Mouse (Mus musculus) retina, postnatal 1 day (tissue): ENCODE measurements around the gene Pdzd3.

Source experiments
- DNase-seq: peaks from one replicate; pipeline ENCODE4 v3.0.0-alpha.2; 2012

The Pdzd3 gene

DNA sequence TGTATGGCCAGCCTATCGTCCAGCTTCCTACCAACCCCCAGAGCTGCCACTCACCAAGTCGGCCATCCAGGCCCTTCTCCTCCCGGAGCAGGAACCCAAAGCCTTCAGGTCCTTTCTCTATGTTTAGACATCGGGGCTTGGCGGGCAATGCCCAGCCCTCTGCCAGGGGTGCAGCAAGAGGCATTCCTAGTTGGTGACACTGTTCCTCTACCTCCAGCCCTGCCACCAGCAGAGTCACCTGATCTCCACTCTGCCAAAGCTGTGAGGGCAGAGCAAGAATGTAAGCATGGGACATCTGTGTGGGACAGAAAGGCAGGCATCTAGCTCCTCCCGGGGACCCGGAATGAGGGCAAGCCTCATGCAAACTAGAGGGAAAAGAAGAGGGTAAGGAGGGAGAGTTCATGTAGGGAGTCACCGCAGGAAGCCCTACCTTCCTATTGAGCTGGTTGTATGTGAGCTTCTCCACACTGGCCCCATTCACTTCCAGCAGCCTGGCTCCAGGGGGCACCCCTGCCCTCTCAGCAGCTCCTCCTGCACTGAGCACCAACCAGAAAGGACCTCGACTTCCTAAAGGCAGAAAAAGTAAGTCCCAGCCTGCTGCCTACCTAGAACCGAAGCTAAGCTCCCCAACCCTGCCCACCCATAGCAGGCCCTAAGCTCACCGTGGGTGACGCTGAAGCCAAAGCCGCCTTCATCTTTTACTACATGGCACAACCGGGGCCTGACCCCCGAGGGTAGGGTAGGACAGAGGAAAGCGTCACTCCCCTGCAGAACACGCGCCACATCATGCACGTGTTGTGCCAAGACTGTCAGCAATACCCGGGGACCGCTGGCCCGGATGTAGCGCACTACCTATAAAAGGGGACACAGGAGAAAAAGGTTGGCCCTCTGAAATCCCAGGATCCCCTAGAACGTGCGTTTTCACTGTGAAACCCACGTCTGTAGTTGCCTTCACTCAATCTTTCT, 1.8 kb downstream of the Pdzd3 start:
- peak; percentile 70 for DNase-seq

DNA sequence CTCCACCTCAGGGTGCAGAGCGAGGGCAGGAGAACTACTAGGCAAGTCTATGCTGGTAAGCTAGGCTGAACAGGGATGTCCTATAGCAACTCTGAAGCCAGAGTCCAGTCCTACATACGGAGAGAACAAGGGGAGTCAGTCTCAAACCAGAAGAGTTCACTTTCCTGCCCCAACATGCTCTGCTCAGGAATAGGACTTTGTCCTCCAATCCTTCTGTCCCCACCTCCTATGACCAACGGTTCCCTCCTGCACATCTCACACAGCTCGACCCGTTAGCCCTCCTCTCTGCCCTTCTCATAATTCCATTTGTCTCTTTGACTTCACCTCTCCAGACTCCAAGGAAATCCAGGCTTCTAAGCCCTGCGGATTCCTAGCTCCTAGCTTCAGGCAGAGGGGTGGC, 3.4 kb downstream of the Pdzd3 start:
- no peak for DNase-seq

DNA sequence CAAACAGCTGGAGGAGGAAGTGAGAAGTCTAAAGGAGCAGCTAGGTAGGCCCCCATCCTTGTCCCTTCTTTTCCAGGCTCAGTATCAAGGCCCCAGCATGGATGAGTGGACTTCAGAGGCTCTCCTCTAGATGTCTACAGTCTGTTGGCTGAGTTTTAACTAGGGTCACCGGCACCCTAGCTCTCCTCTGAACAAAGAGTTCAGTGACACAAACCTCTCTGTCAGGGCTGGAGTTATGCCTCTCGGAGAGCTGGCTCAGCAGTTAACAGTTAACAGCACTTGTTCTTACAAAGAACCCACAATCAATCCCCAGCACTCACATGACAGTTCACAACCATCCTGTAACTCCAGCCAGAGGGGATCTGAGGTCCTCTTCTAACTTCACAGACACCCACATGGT, 7.7 kb downstream of the Pdzd3 start:
- DNase-seq: no peak

DNA sequence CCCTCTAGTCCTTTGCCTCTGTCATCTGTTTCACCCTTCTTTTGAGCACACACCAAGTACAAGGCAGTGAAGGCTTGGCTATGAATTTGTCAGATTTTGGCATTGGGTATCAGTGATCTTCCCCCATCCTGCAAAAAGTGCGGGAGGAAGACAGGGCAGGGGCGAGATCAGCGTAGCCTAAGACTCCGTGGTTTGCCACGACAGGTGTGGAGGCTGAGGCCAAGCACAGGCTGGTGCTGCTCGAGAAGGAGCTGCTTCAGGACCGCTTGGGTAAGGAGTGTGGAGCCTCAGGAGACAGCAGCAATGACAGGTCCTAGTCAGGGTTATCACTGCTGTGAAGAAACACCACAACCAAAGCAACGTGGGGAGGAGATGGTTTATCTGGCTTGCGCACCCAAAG, 9.9 kb downstream of the Pdzd3 start:
- no peak for DNase-seq

DNA sequence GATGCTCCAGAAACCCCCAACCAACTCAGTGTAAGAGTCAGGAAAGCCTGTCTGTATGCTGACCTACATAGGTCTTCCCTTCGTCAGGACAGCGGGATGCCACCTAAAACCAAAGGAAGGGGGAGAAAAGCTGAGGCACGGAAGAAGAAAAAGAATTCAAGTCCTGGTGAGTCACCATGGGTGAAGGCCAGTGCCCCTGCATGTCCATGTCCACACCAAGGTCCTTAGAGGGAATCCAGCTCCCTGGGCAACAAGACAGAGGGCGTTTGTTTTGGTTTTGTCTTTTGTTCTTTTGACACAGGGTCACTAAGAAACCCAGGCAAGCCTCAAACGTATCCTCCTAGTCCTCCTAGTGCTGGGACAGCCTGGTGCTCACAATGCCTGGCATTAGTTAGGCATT, 10.4 kb downstream of the Pdzd3 start:
- DNase-seq: peak; percentile 24

DNA sequence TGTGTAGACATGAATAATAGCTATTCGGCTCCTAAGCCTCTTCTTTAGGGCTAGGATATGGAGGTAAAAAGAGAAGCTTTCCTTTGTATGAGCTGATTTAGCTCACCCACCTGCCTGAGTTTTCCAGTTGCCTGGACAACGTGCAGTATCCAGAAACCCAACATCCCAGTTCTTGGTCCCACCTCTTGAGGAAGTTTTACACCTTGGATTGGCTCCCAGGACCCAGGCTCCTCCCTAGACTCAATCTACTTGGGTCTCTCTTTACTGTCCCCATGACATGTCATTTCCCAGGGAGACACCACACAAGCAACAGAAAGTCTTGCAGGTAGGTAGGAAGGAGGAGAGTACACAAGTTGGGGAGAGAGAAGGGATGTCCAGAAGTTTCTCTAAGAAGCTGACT, 10.9 kb downstream of the Pdzd3 start, which contains the start of gene Ccdc153:
Ccdc153 (plus strand) TSS at position 278 of the 400 bp plus-strand sequence.
- DNase-seq: no peak

DNA sequence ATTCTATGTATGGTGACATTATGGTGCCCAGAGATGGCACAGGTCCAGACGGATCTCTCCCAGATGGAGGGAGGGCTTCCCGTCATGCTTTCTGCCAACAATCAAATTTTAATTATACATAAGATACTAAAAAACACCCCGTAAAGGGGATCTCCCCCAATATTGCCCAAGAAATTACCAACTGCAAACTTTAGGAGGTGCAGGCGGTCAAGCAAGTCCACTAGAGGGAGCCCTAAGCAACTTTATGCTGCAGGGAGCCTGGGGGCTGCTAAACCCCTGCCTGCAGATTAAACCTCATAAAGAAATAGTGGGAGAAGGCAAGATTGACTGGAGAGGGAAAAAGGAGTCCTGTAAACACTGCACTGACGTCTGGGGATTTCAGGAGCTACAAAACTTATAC, 11.8 kb downstream of the Pdzd3 start:
- peak; percentile 79 for DNase-seq

DNA sequence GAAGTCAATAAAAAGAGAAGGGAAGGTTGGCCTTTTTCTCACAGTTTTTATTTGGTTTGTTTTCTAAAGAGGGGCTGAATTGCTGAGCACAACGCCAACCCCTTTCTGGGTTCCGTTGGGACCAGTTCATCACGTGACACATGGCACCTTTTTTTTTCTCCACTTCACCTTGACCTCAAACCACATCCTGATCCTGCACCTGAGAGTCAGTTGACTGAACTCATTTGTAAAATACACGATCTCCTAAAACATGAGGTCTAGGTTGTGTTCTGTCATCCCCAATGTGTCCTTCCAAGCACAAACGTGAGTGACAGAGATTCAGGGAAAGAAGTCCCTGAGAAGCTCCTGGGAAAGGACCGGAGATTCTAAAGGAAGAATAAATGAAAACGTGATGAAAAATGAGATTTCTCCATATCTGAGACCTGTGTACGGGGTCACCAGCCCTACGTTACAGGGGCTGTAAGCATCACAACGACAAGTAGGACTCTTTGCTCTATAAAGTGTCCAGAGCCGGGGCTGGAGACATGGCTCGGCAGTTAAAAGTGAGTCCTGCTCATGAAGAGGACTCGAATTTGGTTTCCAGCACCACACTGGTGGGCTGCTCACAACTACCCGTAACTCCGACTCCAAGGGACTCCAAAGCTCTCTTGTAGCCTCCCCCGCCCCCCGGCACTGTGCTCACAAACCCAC, 12.6 kb downstream of the Pdzd3 start:
- no peak for DNase-seq

DNA sequence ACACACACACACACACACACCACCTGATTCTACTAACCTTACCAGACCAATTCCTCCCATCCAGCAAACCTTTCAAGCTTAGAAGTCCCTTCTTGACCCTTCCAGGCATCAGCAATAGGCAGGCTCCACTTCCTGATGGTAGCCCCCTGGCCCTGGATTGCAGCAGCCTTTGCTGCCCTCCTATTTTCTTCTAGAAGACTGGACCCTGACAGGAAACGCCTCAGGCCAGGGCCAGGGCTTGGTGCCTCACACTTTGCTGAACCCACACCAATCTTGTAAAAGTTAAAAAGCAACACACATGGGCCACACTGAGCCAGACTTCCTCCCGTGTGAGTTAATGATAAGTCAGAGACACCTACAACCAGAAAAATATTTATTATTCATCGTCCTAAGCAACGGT, 14.1 kb downstream of the Pdzd3 start:
- no peak for DNase-seq

DNA sequence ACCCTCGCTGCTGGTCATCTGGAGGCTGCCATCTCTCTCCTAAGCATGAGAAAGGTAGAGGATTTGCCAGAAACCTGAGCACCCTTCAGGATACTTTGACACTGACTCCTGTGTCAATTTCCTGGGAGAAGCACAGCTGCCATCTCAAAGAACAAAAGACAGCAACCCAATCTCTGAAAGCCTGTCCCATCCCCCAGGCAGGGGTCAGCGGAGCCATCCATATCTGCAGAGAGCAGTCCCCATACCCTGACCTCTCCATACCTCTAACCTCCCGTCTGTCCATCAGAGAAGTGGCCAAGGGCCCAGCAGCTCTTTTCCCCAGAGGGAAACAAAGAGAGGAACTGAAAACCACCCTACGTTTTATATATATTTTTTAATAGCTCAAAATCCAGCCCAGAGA, 14.7 kb downstream of the Pdzd3 start:
- DNase-seq: no peak

DNA sequence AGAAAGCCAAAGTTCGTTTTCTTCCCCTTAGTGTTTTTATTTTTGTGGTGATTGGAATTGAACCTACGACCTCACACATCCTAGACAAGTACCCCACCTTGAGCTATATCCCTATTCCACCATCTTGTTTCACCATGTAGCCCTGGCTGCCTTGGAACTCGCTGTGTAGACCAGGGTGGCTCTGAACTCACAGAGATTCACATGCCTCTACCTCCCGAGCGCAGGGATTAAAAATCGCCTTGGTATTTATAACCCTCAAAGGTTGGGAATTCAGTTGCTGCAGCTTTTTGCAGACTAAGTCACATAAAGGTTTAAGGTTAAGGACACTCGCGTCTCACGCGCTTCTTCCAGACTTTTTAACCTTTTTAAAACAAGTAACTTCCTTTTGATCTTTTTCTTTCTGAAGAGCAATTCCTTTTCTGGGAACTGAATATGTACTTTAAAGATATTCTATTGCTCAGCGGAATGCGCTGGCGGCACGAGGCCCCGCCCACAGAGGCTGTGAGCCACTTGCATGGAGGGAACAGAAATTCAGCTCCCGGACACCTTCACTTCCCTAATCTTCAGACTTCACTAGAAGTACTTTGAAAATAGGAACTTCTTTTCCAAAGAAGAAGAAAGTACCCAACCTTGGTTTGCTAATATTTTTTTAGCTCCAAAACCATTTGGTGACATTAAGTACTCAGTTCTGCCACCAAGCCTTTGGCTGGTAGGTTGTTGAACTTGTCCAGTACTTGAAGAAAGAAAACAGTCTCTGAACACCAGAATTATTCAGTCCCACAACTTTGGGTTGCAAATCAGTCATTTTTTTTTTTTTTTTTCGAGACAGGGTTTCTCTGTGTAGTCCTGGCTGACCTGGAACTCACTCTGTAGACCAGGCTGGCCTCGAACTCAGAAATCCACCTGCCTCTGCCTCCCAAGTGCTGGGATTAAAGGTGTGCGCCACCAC, 16.5 kb downstream of the Pdzd3 start:
- no peak for DNase-seq

DNA sequence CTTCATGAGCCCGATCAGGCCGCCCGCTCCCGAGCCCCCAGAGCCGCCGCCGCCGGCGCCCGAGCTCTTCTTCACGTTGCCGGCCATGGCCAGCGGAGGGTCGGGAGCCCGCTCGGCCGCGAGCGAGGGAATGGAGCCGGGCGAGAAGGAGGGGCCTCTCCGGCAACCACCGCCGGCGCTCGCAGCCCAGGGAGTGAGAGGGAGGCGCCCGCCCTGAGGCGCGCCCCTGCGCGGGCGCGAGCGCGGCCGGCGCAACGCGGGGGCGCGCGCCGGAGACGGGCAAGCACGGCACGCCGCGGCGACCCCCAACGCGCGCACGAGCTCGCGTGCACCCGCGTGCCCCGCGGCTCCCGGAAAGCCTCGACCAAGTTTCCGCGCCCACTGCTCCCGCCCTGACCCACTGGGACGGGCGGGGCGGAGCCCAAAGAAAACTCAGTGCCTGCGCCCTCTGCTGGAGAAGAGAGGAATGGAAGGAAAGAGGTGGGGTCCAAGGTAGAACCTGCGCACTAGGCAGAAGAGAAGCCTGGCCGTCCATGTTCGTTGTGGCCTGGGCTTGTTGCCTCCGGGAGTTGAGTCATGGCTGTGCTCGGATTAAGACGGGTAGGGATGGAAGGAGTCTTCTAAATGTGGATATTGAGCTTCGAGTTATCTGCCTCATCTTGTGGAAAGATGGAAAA, 17.3 kb downstream of the Pdzd3 start, which contains the start of gene Cbl:
Cbl (minus strand) TSS at position 248 of the 677 bp plus-strand sequence.
- peak; percentile 99 for DNase-seq

DNA sequence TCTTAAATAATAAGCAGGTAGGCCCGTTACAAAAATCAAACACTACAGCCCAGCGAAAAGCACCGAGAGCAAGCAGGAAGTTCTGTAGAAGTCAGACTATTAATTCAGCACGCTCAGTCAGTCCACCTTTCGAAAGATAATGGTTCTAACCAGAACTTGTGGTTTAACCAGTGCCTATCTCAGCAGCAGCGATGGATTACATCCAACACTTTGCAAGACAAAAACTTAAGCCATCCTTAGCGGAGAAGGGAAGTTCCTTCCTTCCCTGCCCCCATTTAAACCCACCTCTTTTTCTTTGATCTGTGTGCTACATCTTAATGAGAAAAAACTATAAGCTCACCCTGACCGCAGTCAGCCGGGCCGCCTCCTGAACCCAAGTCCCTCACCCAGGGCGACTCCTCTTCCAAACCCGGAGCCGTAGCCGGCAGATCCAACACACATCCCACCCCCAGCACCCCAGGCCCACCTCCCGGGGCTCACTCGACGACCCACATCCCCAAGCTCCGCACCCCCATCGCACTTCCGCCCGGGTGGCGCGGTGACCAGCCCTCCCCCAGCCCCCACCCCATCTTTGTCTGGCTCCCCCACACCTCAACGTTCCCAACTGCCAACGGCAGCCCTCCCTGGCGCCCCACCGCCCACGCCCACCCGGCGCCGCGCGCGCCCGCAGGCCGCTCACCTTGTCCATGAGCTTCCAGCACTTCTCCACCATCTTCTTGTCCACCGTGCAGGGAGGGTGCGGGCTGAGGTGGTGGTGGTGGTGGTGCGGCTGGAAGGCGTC, 18.1 kb downstream of the Pdzd3 start:
- DNase-seq: no peak

DNA sequence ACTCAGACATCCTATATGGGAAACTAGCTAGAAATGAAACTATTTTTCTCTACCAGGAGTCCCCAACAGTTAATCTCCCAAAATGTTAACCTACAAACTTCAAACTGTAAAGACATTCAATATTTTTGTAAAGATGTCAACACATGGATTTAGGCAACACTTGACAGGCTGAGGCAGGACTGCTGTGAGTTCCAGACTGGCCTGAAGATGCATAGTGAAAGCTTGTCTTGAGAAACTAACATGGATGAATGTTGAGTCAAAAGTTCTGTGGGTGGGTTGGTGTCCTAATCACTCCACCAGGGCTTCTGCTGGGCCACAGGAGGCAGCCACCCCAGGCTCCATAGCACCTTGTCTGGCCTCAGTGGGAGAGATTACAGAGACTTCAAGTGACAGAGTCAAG, 19.7 kb downstream of the Pdzd3 start:
- DNase-seq: no peak

DNA sequence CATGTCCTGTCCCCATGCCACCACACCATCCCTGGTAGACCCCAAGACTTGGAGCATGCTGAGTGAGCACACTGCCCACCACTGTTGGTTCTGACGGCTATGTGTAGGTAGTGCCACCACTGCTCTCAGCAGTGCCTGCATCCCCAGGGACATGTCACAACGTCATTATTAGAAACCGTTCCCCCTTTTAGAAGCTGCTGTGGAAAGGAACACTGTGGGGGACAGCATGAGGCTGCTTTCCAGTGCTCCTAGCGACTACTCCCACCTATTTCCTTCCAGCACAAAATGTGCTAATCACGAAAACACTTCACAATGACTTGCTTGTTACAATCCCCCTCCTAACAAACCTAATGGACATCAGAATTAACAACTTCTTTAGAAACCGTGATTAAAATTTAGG, 25.3 kb downstream of the Pdzd3 start:
- no peak for DNase-seq

DNA sequence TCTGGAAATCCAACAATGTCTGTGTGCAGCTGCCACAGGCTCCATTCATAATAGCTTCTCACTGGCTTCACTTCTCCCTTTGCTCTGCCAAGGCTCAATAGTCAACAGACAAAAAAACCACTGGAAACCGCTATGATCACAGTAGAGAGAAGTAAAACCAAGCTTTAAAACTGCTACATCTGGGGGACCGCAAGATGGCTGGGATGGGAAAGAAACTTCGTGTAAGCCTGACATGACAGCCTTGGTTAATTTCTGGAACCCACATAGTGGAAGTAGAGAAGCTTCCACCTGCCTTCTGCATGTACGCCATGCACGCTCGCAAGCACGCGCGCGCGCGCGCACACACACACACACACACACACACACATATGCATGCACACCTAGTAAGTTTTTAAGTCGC, 37.7 kb downstream of the Pdzd3 start:
- DNase-seq: no peak

DNA sequence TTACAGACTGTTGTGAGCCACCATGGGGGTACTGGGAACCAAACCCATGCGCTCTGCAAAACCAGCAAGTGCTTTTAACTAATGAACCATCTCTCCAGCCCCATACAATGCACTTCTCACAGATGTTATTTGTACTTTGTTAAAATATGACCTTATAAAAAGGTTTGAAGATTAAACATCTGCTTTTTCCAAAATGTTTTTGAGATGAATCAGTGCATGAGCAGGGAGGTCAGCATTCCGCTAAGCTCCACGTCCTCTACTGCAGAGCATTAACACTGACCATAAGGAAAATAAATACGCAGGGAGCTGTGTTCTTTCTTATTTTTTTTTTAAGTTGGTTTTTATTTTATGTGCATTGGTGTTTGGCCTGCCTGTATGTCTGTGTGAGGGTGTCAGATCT, 38.9 kb downstream of the Pdzd3 start:
- no peak for DNase-seq

DNA sequence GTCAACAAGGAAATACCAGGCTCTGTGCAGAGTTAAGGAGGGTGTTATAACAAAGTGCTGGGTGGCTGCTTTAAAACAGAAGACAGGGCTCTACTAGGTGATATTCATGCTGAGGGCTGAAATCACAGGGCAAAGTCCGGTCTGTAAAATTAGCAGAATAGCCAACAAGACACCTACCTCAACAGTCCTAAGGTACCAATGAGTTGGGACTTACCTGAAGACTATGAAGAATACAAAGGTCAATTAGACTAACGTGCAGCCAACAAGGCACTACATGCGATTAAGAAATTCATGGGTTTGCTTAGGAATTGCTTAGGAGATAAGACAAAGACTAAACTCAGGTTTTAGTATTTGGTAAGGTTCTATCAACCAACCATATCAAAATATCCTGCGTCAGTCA, 41.9 kb downstream of the Pdzd3 start:
- no peak for DNase-seq

DNA sequence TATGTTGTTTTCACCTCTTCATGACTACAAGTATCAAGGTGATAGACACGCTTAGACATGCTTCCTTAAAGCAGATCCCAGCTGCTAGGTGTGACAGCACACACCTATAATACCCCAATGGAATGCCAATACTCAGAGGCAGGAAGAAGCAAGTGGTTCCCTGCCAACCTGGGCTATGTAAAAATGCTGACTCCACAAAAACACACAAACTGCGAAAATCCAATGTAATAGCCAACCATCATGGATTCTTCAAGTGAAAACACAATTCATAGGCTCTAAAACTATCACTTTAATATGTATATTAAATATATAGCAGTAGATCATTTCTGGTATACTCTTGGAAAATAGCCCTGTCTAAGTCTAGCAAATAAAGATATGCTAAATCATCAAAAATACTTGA, 43.4 kb downstream of the Pdzd3 start:
- DNase-seq: no peak

DNA sequence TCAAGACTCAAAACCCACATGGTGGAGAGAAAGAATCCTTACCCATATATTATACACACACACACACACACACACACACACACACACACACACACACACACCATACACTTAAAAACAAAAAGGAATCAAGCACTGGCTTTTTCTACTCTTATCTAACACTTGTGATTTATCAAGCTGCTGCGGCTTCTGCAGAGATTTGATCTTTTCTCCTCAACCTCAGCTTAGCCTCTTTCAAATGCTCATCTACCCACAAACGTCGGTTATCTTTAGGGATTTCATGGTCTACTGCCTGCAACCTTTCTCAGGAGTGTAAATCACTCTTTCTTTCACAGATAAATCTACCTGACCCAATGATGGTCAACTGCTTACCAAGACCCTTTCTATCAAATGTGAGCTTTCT, 50.8 kb downstream of the Pdzd3 start:
- no peak for DNase-seq

DNA sequence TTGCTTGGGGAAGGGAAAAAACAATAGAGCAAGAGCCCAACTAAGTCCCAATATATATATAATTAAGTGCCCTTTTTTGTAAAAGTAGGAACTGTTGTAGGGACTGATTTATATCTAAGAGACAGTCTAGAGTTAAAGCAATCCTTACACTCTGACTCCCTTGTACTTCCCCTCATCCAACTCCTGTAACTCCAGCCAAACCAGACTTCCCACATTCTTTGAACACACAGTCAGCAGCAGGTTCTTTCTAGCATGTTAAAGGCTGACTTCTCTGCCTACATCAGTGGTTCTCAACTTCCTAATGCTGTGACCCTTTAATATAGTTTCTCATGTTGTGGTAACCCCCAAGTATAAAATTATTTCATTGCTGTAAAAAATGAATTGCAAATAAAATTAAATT, 51.7 kb downstream of the Pdzd3 start:
- DNase-seq: no peak

DNA sequence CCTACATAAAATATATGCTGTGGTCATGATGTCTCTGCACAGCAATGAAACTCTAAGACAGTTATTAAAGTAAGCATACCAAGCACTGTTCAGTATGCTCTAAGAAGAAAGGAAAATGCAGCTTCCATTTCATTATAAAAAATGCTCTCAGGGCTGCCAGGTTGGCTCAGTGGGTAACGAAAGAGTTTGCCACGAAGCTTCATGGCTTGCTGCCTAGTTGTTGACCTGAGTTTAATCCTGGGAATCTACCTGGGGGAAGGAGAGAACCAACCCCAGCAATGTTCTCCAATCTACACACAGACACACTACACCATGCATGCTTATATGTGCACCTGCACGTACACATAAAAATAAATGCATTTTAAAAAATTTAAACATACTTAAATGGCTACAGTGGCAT, 52.1 kb downstream of the Pdzd3 start:
- DNase-seq: no peak
